Mouse (Mus musculus): ENCODE results near the gene Fam184a. TPM values are rescaled to one million over a fixed set of nuclear protein-coding genes. Genes with fewer than 3 reads are reported as not detected.
A peak's percentile ranks its signal among the peaks of the same experiment; 100 is the strongest.
"Not testable (repeated sequence)": the region's sequence is repeated elsewhere in the genome, so short reads cannot be mapped to it uniquely, and the experiment has no call there.

The Fam184a gene
- total and polyA plus RNA-seq, 2 experiments, result 0.13 to 0.65 TPM

DNA sequence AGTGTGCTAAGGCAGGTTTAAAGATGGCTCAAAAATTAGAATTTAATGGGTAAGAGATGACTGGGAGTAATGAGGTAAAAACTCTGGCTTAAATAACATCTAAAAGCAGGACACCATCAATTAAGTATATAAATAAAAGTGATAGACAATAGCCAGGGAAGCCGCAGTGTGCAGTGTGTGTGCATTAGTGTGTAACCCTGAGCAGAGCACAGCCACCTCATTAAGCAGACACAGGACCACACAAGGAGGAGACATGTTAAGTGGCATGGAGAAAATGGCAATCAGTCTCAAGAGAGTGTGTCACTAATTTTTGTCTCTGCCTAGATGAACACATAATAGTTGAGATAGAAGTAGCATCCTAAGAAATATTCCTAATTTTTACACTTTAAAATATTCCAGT lies 62.4 kb downstream of the Fam184a start:
- WGBS, result 98% methylated on average over 1 of the region's 1 CpGs
- H3K27ac ChIP-seq (replicated peaks; ENCODE audit: insufficient read depth, low read depth, low read length), result no peak overlapping the region

DNA sequence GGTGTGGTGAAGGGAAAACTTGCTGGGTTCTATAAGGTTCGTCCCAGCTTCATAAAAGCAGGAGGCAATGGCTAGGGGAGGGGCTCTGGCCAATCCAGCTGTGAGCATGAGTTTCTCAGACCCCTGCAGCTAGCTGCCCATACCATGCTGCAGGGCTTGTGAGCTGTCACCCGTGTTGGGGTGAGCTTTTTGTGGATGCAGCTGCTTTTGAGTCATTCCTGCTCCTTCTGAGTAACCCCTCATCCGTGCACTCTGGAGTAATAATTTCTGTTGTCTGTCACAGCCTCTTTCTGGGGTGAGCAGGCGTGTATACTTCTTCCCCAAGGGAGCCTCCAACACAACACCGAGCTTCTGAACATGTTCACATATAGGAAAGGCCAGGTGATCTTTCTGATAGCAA lies 63.0 kb downstream of the Fam184a start:
- Histone ChIP-seq H3K4me3 (ENCODE audit: insufficient read depth, low read depth, low read length) (no peak overlapping the region), H3K9ac (ENCODE audit: low read depth, low read length) (no peak overlapping the region), H3K79me2 (ENCODE audit: control insufficient read depth, insufficient read depth, low read length) (no peaks in the 10 kb centered on the region), H3K36me3 (ENCODE audit: control insufficient read depth, insufficient read depth, low read length) (no peaks in the 10 kb centered on the region), H3K27me3 (ENCODE audit: control insufficient read depth, insufficient read depth, low read length) (no peaks in the 10 kb centered on the region), H3K4me1 (ENCODE audit: control insufficient read depth, insufficient read depth, low read length) (no peaks in the 10 kb centered on the region), H3K27ac (replicated peaks; ENCODE audit: insufficient read depth, low read depth, low read length) (no peak overlapping the region)
- TF ChIP-seq POLR2A (IDR thresholded peaks at IDR 0.05; ENCODE audit: extremely low read depth, insufficient read depth, low read length) (no peak), CTCF (IDR thresholded peaks at IDR 0.05; ENCODE audit: low read depth, low read length) (no peak)
- DNase-seq (ENCODE audit: extremely low read depth, low read depth, low spot score), result no peak
- WGBS, result 71% methylated on average over 5 of the region's 5 CpGs

More for the DNA sequence above, 62.4 kb downstream of the Fam184a start:
- Histone ChIP-seq H3K27me3 (ENCODE audit: control insufficient read depth, insufficient read depth, low read length) (no peaks in the 10 kb centered on the region), H3K4me1 (ENCODE audit: control insufficient read depth, insufficient read depth, low read length) (no peaks in the 10 kb centered on the region), H3K9ac (ENCODE audit: low read depth, low read length) (no peak overlapping the region), H3K36me3 (ENCODE audit: control insufficient read depth, insufficient read depth, low read length) (no peaks in the 10 kb centered on the region), H3K4me3 (ENCODE audit: insufficient read depth, low read depth, low read length) (no peak overlapping the region), H3K79me2 (ENCODE audit: control insufficient read depth, insufficient read depth, low read length) (no peaks in the 10 kb centered on the region)
- no peak for DNase-seq (ENCODE audit: extremely low read depth, low read depth, low spot score)
- TF ChIP-seq POLR2A (IDR thresholded peaks at IDR 0.05; ENCODE audit: extremely low read depth, insufficient read depth, low read length) (no peak), CTCF (IDR thresholded peaks at IDR 0.05; ENCODE audit: low read depth, low read length) (no peak)

DNA sequence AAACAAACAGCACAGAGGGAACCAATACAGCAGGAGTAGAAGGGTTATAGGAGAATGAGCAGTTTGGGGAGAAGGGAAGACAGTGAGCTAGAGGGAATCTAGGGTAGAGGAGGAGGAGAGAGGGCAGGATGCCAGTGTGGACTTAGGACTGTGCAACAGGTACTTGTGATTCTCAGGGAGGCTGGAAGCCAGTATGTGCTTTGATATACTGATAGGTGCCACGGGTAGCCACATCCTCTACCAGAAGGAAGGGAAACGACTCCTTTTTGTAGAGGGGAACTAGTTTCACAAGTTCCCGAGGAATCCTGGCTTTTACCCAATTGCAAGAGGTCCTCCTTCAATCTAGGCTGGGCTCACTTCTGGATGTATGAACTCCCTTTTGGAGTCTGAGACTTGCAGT lies 65.1 kb downstream of the Fam184a start:
- no peaks in the 10 kb centered on the region for H3K36me3 ChIP-seq (ENCODE audit: control insufficient read depth, insufficient read depth, low read length)
- no peak overlapping the region for H3K9ac ChIP-seq (ENCODE audit: low read depth, low read length)
- 57% methylated on average over 3 of the region's 3 CpGs for WGBS
- no peaks in the 10 kb centered on the region for H3K27me3 ChIP-seq (ENCODE audit: control insufficient read depth, insufficient read depth, low read length)
- DNase-seq (ENCODE audit: extremely low read depth, low read depth, low spot score), result peak; percentile 2
- H3K4me3 ChIP-seq (ENCODE audit: insufficient read depth, low read depth, low read length), result no peak overlapping the region
- H3K79me2 ChIP-seq (ENCODE audit: control insufficient read depth, insufficient read depth, low read length), result no peaks in the 10 kb centered on the region
- H3K27ac ChIP-seq (replicated peaks; ENCODE audit: insufficient read depth, low read depth, low read length), result no peak overlapping the region
- TF ChIP-seq CTCF (IDR thresholded peaks at IDR 0.05; ENCODE audit: low read depth, low read length), result no peak
- H3K4me1 ChIP-seq (ENCODE audit: control insufficient read depth, insufficient read depth, low read length), result no peaks in the 10 kb centered on the region

DNA sequence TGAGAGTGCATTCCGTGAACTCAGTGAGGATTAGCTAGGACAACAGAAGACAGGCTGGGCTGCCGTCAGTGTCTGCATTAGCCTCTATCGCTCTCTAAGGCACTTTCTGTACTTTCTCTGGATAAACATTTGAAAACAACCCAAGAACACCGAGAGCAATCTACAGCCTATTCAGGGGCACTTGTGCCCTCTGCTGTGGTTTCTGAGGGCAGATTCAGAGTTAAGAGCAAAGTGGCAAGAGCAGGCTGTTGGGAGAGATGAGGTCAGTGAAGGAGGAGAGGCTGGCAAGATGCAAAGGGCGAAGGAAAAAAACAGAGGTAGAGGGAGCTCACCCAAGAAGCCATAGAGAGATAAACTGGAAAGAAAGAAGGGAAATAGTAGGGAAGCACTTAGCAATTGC lies 67.7 kb downstream of the Fam184a start:
- TF ChIP-seq POLR2A (IDR thresholded peaks at IDR 0.05; ENCODE audit: extremely low read depth, insufficient read depth, low read length) (no peak), CTCF (IDR thresholded peaks at IDR 0.05; ENCODE audit: low read depth, low read length) (no peak)
- no peak overlapping the region for H3K27ac ChIP-seq (replicated peaks; ENCODE audit: insufficient read depth, low read depth, low read length)
- DNase-seq (ENCODE audit: extremely low read depth, low read depth, low spot score), result no peak
- no peaks in the 10 kb centered on the region for H3K79me2 ChIP-seq (ENCODE audit: control insufficient read depth, insufficient read depth, low read length)
- 86% methylated on average over 5 of the region's 5 CpGs for WGBS
- no peaks in the 10 kb centered on the region for H3K27me3 ChIP-seq (ENCODE audit: control insufficient read depth, insufficient read depth, low read length)
- H3K36me3 ChIP-seq (ENCODE audit: control insufficient read depth, insufficient read depth, low read length), result no peaks in the 10 kb centered on the region
- H3K9ac ChIP-seq (ENCODE audit: low read depth, low read length), result no peak overlapping the region
- no peak overlapping the region for H3K4me3 ChIP-seq (ENCODE audit: insufficient read depth, low read depth, low read length)
- no peaks in the 10 kb centered on the region for H3K4me1 ChIP-seq (ENCODE audit: control insufficient read depth, insufficient read depth, low read length)

DNA sequence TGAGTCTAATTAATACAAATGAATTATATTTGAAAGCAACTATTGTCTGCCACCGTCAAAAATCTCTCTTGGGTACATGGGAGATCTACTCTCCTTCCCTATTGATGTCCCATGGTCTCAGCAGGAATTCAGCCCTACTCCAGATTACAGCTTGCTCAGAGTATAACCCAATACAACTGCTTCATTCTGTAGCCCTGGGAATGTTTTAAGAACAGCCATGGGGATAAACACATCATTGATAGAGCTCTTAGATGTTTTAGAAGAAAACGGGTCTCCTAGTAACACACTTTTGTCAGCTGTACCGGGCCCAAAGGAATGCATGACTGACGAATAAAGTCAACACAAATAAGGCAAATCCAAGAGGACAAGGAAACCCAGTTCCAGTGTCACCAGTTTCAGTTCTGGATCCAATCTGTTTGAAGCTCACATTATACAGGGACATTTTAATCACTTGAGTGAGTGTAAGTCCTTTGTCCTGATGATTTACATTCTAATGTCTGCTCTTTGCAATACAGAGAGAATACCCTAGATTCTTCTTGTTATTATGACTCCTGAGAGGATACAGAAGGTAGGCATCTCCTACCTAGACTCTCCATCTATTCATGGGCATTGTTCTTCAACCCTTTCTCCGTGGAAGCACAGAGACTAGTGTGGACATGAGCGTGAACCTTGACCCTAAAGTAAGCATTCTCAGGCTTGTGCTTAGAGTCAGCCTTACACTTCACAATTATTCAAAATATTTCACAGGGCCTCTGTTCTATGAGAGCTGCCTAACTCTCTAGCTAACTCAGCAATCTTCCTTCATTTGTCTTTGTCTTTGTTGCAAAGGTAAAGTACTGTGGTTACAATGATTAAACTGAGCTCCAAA lies 71.0 kb downstream of the Fam184a start:
- no peaks in the 10 kb centered on the region for H3K4me1 ChIP-seq (ENCODE audit: control insufficient read depth, insufficient read depth, low read length)
- no peaks in the 10 kb centered on the region for H3K79me2 ChIP-seq (ENCODE audit: control insufficient read depth, insufficient read depth, low read length)
- TF ChIP-seq CTCF (IDR thresholded peaks at IDR 0.05; ENCODE audit: low read depth, low read length) (no peak), POLR2A (IDR thresholded peaks at IDR 0.05; ENCODE audit: extremely low read depth, insufficient read depth, low read length) (no peak)
- H3K9ac ChIP-seq (ENCODE audit: low read depth, low read length), result no peak overlapping the region
- no peak overlapping the region for H3K27ac ChIP-seq (replicated peaks; ENCODE audit: insufficient read depth, low read depth, low read length)
- no peaks in the 10 kb centered on the region for H3K36me3 ChIP-seq (ENCODE audit: control insufficient read depth, insufficient read depth, low read length)
- 83% methylated on average over 6 of the region's 6 CpGs for WGBS
- no peak overlapping the region for H3K4me3 ChIP-seq (ENCODE audit: insufficient read depth, low read depth, low read length)
- DNase-seq (ENCODE audit: extremely low read depth, low read depth, low spot score), result no peak
- H3K27me3 ChIP-seq (ENCODE audit: control insufficient read depth, insufficient read depth, low read length), result no peaks in the 10 kb centered on the region

DNA sequence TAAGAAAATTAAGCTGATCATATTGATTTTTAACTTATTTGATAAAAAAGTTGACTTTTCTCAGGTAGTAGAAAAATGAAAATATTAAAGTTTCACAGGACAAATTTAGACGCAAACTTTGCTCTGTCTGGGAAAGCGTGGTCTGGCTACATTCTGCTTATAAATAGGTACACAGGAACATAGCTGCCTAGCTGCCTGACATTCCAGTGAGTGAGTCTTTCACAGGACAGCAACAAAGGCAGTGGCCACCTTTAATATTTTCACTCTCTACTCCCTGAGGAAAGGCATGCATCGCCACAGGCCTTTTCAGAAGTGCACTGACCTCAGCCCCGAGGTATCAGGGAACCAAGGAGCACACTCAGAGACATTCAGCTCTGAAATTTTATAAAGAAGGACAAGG lies 89.1 kb downstream of the Fam184a start:
- no peak for DNase-seq (ENCODE audit: extremely low read depth, low read depth, low spot score)
- Histone ChIP-seq H3K4me3 (ENCODE audit: insufficient read depth, low read depth, low read length) (no peak overlapping the region), H3K36me3 (ENCODE audit: control insufficient read depth, insufficient read depth, low read length) (no peaks in the 10 kb centered on the region), H3K27ac (replicated peaks; ENCODE audit: insufficient read depth, low read depth, low read length) (no peak overlapping the region), H3K4me1 (ENCODE audit: control insufficient read depth, insufficient read depth, low read length) (no peaks in the 10 kb centered on the region), H3K9ac (ENCODE audit: low read depth, low read length) (no peak overlapping the region), H3K27me3 (ENCODE audit: control insufficient read depth, insufficient read depth, low read length) (no peaks in the 10 kb centered on the region), H3K79me2 (ENCODE audit: control insufficient read depth, insufficient read depth, low read length) (no peaks in the 10 kb centered on the region)
- 91% methylated on average over 4 of the region's 4 CpGs for WGBS
- TF ChIP-seq POLR2A (IDR thresholded peaks at IDR 0.05; ENCODE audit: extremely low read depth, insufficient read depth, low read length) (no peak), CTCF (IDR thresholded peaks at IDR 0.05; ENCODE audit: low read depth, low read length) (no peak)

DNA sequence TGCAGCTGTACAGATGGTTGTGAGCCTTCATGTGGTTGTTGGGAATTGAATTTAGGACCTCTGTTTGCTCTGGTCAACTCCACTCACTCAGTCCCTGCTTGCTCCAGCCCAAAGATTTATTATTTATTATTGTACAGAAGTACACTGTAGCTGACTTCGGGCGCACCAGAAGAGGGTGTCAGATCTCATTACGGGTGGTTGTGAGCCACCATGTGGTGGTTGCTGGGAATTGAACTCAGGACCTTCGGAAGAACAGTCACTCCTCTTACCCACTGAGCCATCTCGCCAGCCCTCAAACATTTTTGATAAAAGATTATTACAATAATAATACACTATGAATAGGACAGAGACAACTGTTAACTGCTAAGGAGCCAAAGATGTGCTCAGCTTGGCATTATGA lies 96.7 kb downstream of the Fam184a start:
- not testable (repeated sequence) for H3K79me2 ChIP-seq (ENCODE audit: control insufficient read depth, insufficient read depth, low read length); H3K4me1 ChIP-seq (ENCODE audit: control insufficient read depth, insufficient read depth, low read length); H3K36me3 ChIP-seq (ENCODE audit: control insufficient read depth, insufficient read depth, low read length); H3K4me3 ChIP-seq (ENCODE audit: insufficient read depth, low read depth, low read length); H3K27ac ChIP-seq (replicated peaks; ENCODE audit: insufficient read depth, low read depth, low read length); H3K9ac ChIP-seq (ENCODE audit: low read depth, low read length); H3K27me3 ChIP-seq (ENCODE audit: control insufficient read depth, insufficient read depth, low read length)
- DNase-seq (ENCODE audit: extremely low read depth, low read depth, low spot score), result peak; percentile 1
- WGBS, result 60% methylated on average over 5 of the region's 5 CpGs

Measured in liver, adult 2 months (tissue).